Mouse (Mus musculus): Measurements from ENCODE around the gene Evi5. TPM values are rescaled to one million over a fixed set of nuclear protein-coding genes. Genes with fewer than 3 reads are reported as not detected.

The Evi5 gene
- polyA plus RNA-seq, 1 experiment from 2014 or later = 85.2 TPM

- H3K4me2 ChIP-seq (replicated peaks) = peak overlapping the region; percentile 53
- H3K27ac ChIP-seq = peak overlapping the region; percentile 98
- WGBS = under 1% methylated on average over 58 of the region's 58 CpGs
- peak overlapping the region; percentile 88 for H3K4me3 ChIP-seq
- H3K27me3 ChIP-seq = 0 out of 2 replicates have a peak, but pooled peaks cover 3% of the 10 kb centered on the region
- peaks cover 6% of the 10 kb centered on the region; the same call in 1 of the 2 replicates for H3K4me1 ChIP-seq
- H3K36me3 ChIP-seq = no peaks in the 10 kb centered on the region
- no peaks in the 10 kb centered on the region for H3K9me3 ChIP-seq
- peak; percentile 100 for ATAC-seq (ENCODE audit: insufficient number of reproducible peaks, insufficient read depth, low FRiP score, low TSS enrichment)
- H3K9ac ChIP-seq = peak overlapping the region; percentile 86
Observed at GRCm38 (mm10) chr5:107868905-107869424, 5.9 kb downstream of the Evi5 start.

- WGBS = under 1% methylated on average over 81 of the region's 82 CpGs
- H3K4me3 ChIP-seq = peak overlapping the region; percentile 88
- ATAC-seq (ENCODE audit: insufficient number of reproducible peaks, insufficient read depth, low FRiP score, low TSS enrichment) = peak; percentile 36
Observed at GRCm38 (mm10) chr5:107867970-107868904, 6.7 kb downstream of the Evi5 start.

GRCm38 (mm10) chr5:107866127-107867126 is 8.5 kb downstream of the Evi5 start:
- no peak overlapping the region for H3K27ac ChIP-seq
- no peak overlapping the region for H3K4me3 ChIP-seq
- no peak overlapping the region for H3K9ac ChIP-seq
- H3K36me3 ChIP-seq = no peaks in the 10 kb centered on the region
- 70% methylated on average over 2 of the region's 2 CpGs for WGBS
- ATAC-seq (ENCODE audit: insufficient number of reproducible peaks, insufficient read depth, low FRiP score, low TSS enrichment) = no peak
- no peaks in the 10 kb centered on the region for H3K9me3 ChIP-seq
- H3K4me1 ChIP-seq = peaks cover 6% of the 10 kb centered on the region; the same call in 1 of the 2 replicates
- no peak overlapping the region for H3K4me2 ChIP-seq (replicated peaks)
- 0 out of 2 replicates have a peak, but pooled peaks cover 3% of the 10 kb centered on the region for H3K27me3 ChIP-seq

More at GRCm38 (mm10) chr5:107867970-107868904, 6.7 kb downstream of the Evi5 start:
- Histone ChIP-seq H3K27me3 (0 out of 2 replicates have a peak, but pooled peaks cover 3% of the 10 kb centered on the region), H3K4me2 (replicated peaks) (peak overlapping the region; percentile 53), H3K9ac (peak overlapping the region; percentile 86), H3K36me3 (no peaks in the 10 kb centered on the region), H3K4me1 (peaks cover 6% of the 10 kb centered on the region; the same call in 1 of the 2 replicates), H3K27ac (peak overlapping the region; percentile 98), H3K9me3 (no peaks in the 10 kb centered on the region)

GRCm38 (mm10) chr5:107863971-107864370 is 10.9 kb downstream of the Evi5 start:
- no peak for ATAC-seq (ENCODE audit: insufficient number of reproducible peaks, insufficient read depth, low FRiP score, low TSS enrichment)
- Histone ChIP-seq H3K4me1 (peaks cover 6% of the 10 kb centered on the region; the same call in 1 of the 2 replicates), H3K4me3 (no peak overlapping the region), H3K27ac (no peak overlapping the region), H3K27me3 (no peaks in the 10 kb centered on the region), H3K4me2 (replicated peaks) (no peak overlapping the region), H3K9me3 (no peaks in the 10 kb centered on the region), H3K36me3 (no peaks in the 10 kb centered on the region), H3K9ac (no peak overlapping the region)
- 76% methylated on average over 3 of the region's 3 CpGs for WGBS

GRCm38 (mm10) chr5:107858963-107859362 is 15.9 kb downstream of the Evi5 start:
- no peaks in the 10 kb centered on the region for H3K36me3 ChIP-seq
- H3K9ac ChIP-seq = no peak overlapping the region
- no peak overlapping the region for H3K4me2 ChIP-seq (replicated peaks)
- H3K4me3 ChIP-seq = no peak overlapping the region
- H3K9me3 ChIP-seq = no peaks in the 10 kb centered on the region
- H3K27ac ChIP-seq = no peak overlapping the region
- peaks cover 5% of the 10 kb centered on the region; the same call in 1 of the 2 replicates for H3K4me1 ChIP-seq
- no peaks in the 10 kb centered on the region for H3K27me3 ChIP-seq
- no peak for ATAC-seq (ENCODE audit: insufficient number of reproducible peaks, insufficient read depth, low FRiP score, low TSS enrichment)
- 37% methylated on average over 2 of the region's 2 CpGs for WGBS

GRCm38 (mm10) chr5:107855546-107855945 is 19.4 kb downstream of the Evi5 start:
- WGBS = 86% methylated on average over 2 of the region's 2 CpGs

GRCm38 (mm10) chr5:107854556-107854955 is 20.4 kb downstream of the Evi5 start:
- no peak overlapping the region for H3K27ac ChIP-seq
- peaks cover 7% of the 10 kb centered on the region; the same call in 1 of the 2 replicates for H3K4me1 ChIP-seq
- no peak for ATAC-seq (ENCODE audit: insufficient number of reproducible peaks, insufficient read depth, low FRiP score, low TSS enrichment)
- H3K9ac ChIP-seq = no peak overlapping the region
- H3K9me3 ChIP-seq = no peaks in the 10 kb centered on the region
- H3K4me2 ChIP-seq (replicated peaks) = no peak overlapping the region
- no peak overlapping the region for H3K4me3 ChIP-seq
- no peaks in the 10 kb centered on the region for H3K27me3 ChIP-seq
- no peaks in the 10 kb centered on the region for H3K36me3 ChIP-seq
- 72% methylated on average over 3 of the region's 3 CpGs for WGBS

More at GRCm38 (mm10) chr5:107855546-107855945, 19.4 kb downstream of the Evi5 start:
- no peak overlapping the region for H3K4me2 ChIP-seq (replicated peaks)
- H3K9ac ChIP-seq = no peak overlapping the region
- H3K4me1 ChIP-seq = peaks cover 7% of the 10 kb centered on the region; the same call in 1 of the 2 replicates
- H3K27ac ChIP-seq = no peak overlapping the region
- no peaks in the 10 kb centered on the region for H3K36me3 ChIP-seq
- H3K27me3 ChIP-seq = no peaks in the 10 kb centered on the region
- H3K9me3 ChIP-seq = no peaks in the 10 kb centered on the region
- ATAC-seq (ENCODE audit: insufficient number of reproducible peaks, insufficient read depth, low FRiP score, low TSS enrichment) = no peak
- no peak overlapping the region for H3K4me3 ChIP-seq

- Histone ChIP-seq H3K4me2 (replicated peaks) (no peak overlapping the region), H3K4me1 (peaks cover 7% of the 10 kb centered on the region; the same call in 1 of the 2 replicates), H3K27me3 (no peaks in the 10 kb centered on the region), H3K9ac (no peak overlapping the region), H3K27ac (no peak overlapping the region), H3K36me3 (no peaks in the 10 kb centered on the region), H3K4me3 (no peak overlapping the region), H3K9me3 (no peaks in the 10 kb centered on the region)
- 27% methylated on average over 6 of the region's 6 CpGs for WGBS
- ATAC-seq (ENCODE audit: insufficient number of reproducible peaks, insufficient read depth, low FRiP score, low TSS enrichment) = no peak
Observed at GRCm38 (mm10) chr5:107853807-107854206, 21.1 kb downstream of the Evi5 start.

GRCm38 (mm10) chr5:107848964-107849363 is 25.9 kb downstream of the Evi5 start:
- Histone ChIP-seq H3K4me1 (peaks cover 2% of the 10 kb centered on the region; the same call in 1 of the 2 replicates), H3K4me2 (replicated peaks) (no peak overlapping the region), H3K4me3 (no peak overlapping the region), H3K27ac (no peak overlapping the region), H3K9me3 (no peaks in the 10 kb centered on the region), H3K9ac (no peak overlapping the region), H3K36me3 (no peaks in the 10 kb centered on the region), H3K27me3 (no peaks in the 10 kb centered on the region)
- 92% methylated on average over 4 of the region's 4 CpGs for WGBS
- no peak for ATAC-seq (ENCODE audit: insufficient number of reproducible peaks, insufficient read depth, low FRiP score, low TSS enrichment)

- Histone ChIP-seq H3K27me3 (no peaks in the 10 kb centered on the region), H3K9me3 (no peaks in the 10 kb centered on the region), H3K27ac (no peak overlapping the region), H3K4me2 (replicated peaks) (no peak overlapping the region), H3K4me1 (no peaks in the 10 kb centered on the region), H3K36me3 (no peaks in the 10 kb centered on the region), H3K4me3 (no peak overlapping the region), H3K9ac (no peak overlapping the region)
- no peak for ATAC-seq (ENCODE audit: insufficient number of reproducible peaks, insufficient read depth, low FRiP score, low TSS enrichment)
- 81% methylated on average over 2 of the region's 2 CpGs for WGBS
Observed at GRCm38 (mm10) chr5:107847817-107848216, 27.1 kb downstream of the Evi5 start.

GRCm38 (mm10) chr5:107847349-107847748 is 27.6 kb downstream of the Evi5 start:
- Histone ChIP-seq H3K9me3 (no peaks in the 10 kb centered on the region), H3K4me1 (no peaks in the 10 kb centered on the region), H3K27me3 (no peaks in the 10 kb centered on the region), H3K4me2 (replicated peaks) (no peak overlapping the region), H3K4me3 (no peak overlapping the region), H3K36me3 (no peaks in the 10 kb centered on the region), H3K9ac (no peak overlapping the region), H3K27ac (no peak overlapping the region)
- ATAC-seq (ENCODE audit: insufficient number of reproducible peaks, insufficient read depth, low FRiP score, low TSS enrichment) = no peak
- WGBS = 86% methylated on average over 5 of the region's 5 CpGs

Data from embryonic facial prominence, embryonic 12.5 days (tissue).